Mouse (Mus musculus): ENCODE results near the gene Bad. TPM values are rescaled to one million over a fixed set of nuclear protein-coding genes. Genes with fewer than 3 reads are reported as not detected.
A peak's percentile ranks its signal among the peaks of the same experiment; 100 is the strongest.
"Not testable (repeated sequence)": the region's sequence is repeated elsewhere in the genome, so short reads cannot be mapped to it uniquely, and the experiment has no call there.

Gene Bad
- polyA plus RNA-seq, 1 experiment from 2014 or later: 87.4 TPM

- Histone ChIP-seq H3K4me1 (ENCODE audit: control insufficient read depth, insufficient read depth, low read length) (peaks cover 15% of the 10 kb centered on the region), H3K4me3 (ENCODE audit: low read depth, low read length) (no peak overlapping the region), H3K27me3 (ENCODE audit: control insufficient read depth, insufficient read depth, low read length) (no peaks in the 10 kb centered on the region), H3K9me3 (ENCODE audit: control insufficient read depth, low read length) (no peaks in the 10 kb centered on the region), H3K36me3 (ENCODE audit: control insufficient read depth, insufficient read depth, low read length) (peaks cover 15% of the 10 kb centered on the region), H3K27ac (ENCODE audit: low read depth, low read length) (no peak overlapping the region), H3K9ac (replicated peaks; ENCODE audit: low read depth, low read length) (no peak overlapping the region), H3K4me2 (ENCODE audit: low read depth, low read length) (no peak overlapping the region)
- no peak for ATAC-seq (ENCODE audit: low read depth)
- 86% methylated on average over 3 of the region's 3 CpGs for WGBS
Measured at GRCm38 (mm10) chr19:6906199-6906598, 35.5 kb upstream of the Bad start.

- no peak for ATAC-seq (ENCODE audit: low read depth)
- Histone ChIP-seq H3K4me2 (ENCODE audit: low read depth, low read length) (no peak overlapping the region), H3K4me3 (ENCODE audit: low read depth, low read length) (no peak overlapping the region), H3K9me3 (ENCODE audit: control insufficient read depth, low read length) (no peaks in the 10 kb centered on the region), H3K4me1 (ENCODE audit: control insufficient read depth, insufficient read depth, low read length) (peaks cover 18% of the 10 kb centered on the region), H3K9ac (replicated peaks; ENCODE audit: low read depth, low read length) (no peak overlapping the region), H3K27ac (ENCODE audit: low read depth, low read length) (no peak overlapping the region), H3K27me3 (ENCODE audit: control insufficient read depth, insufficient read depth, low read length) (no peaks in the 10 kb centered on the region), H3K36me3 (ENCODE audit: control insufficient read depth, insufficient read depth, low read length) (peaks cover 19% of the 10 kb centered on the region)
- 98% methylated on average over 8 of the region's 8 CpGs for WGBS
Measured at GRCm38 (mm10) chr19:6907094-6907493, 34.6 kb upstream of the Bad start.

- Histone ChIP-seq H3K27me3 (ENCODE audit: control insufficient read depth, insufficient read depth, low read length) (no peaks in the 10 kb centered on the region), H3K4me1 (ENCODE audit: control insufficient read depth, insufficient read depth, low read length) (peaks cover 18% of the 10 kb centered on the region), H3K4me3 (ENCODE audit: low read depth, low read length) (peak overlapping the region; percentile 55; the same call in 1 of the 2 replicates), H3K36me3 (ENCODE audit: control insufficient read depth, insufficient read depth, low read length) (peaks cover 28% of the 10 kb centered on the region), H3K27ac (ENCODE audit: low read depth, low read length) (no peak overlapping the region), H3K9ac (replicated peaks; ENCODE audit: low read depth, low read length) (no peak overlapping the region), H3K4me2 (ENCODE audit: low read depth, low read length) (peak overlapping the region; percentile 70), H3K9me3 (ENCODE audit: control insufficient read depth, low read length) (no peaks in the 10 kb centered on the region)
- ATAC-seq (ENCODE audit: low read depth): no peak
- 91% methylated on average over 7 of the region's 7 CpGs for WGBS
Measured at GRCm38 (mm10) chr19:6907811-6908540, 33.7 kb upstream of the Bad start.

GRCm38 (mm10) chr19:6909021-6909420 is 32.6 kb upstream of the Bad start:
- peak overlapping the region; percentile 55 for H3K4me3 ChIP-seq (ENCODE audit: low read depth, low read length)
- ATAC-seq (ENCODE audit: low read depth): no peak
- H3K27me3 ChIP-seq (ENCODE audit: control insufficient read depth, insufficient read depth, low read length): no peaks in the 10 kb centered on the region
- peak overlapping the region; percentile 98 for H3K27ac ChIP-seq (ENCODE audit: low read depth, low read length)
- H3K36me3 ChIP-seq (ENCODE audit: control insufficient read depth, insufficient read depth, low read length): peaks cover 31% of the 10 kb centered on the region
- peak overlapping the region; percentile 68 for H3K9ac ChIP-seq (replicated peaks; ENCODE audit: low read depth, low read length)
- WGBS: 13% methylated on average over 11 of the region's 11 CpGs
- H3K4me2 ChIP-seq (ENCODE audit: low read depth, low read length): peak overlapping the region; percentile 70
- peaks cover 18% of the 10 kb centered on the region for H3K4me1 ChIP-seq (ENCODE audit: control insufficient read depth, insufficient read depth, low read length)
- no peaks in the 10 kb centered on the region for H3K9me3 ChIP-seq (ENCODE audit: control insufficient read depth, low read length)

- peak within 1 kb of the TSS; percentile 70 for H3K4me2 ChIP-seq (ENCODE audit: low read depth, low read length)
- peak; percentile 93 for ATAC-seq (ENCODE audit: low read depth)
- H3K36me3 ChIP-seq (ENCODE audit: control insufficient read depth, insufficient read depth, low read length): peaks cover 28% of the 10 kb centered on the region
- peak within 1 kb of the TSS; percentile 68 for H3K9ac ChIP-seq (replicated peaks; ENCODE audit: low read depth, low read length)
- H3K4me3 ChIP-seq (ENCODE audit: low read depth, low read length): peak within 1 kb of the TSS; percentile 55
- no peaks in the 10 kb centered on the region for H3K27me3 ChIP-seq (ENCODE audit: control insufficient read depth, insufficient read depth, low read length)
- WGBS: under 1% methylated on average over 65 of the region's 65 CpGs
- no peaks in the 10 kb centered on the region for H3K9me3 ChIP-seq (ENCODE audit: control insufficient read depth, low read length)
- peak within 1 kb of the TSS; percentile 98 for H3K27ac ChIP-seq (ENCODE audit: low read depth, low read length)
- peaks cover 18% of the 10 kb centered on the region for H3K4me1 ChIP-seq (ENCODE audit: control insufficient read depth, insufficient read depth, low read length)
Measured at GRCm38 (mm10) chr19:6909507-6910289, 32.0 kb upstream of the Bad start, which contains the start of the genes Trmt112 and Prdx5. TSS of gene Trmt112 (plus strand) at chr19:6909698. TSS of gene Prdx5 (minus strand) at chr19:6910106.

GRCm38 (mm10) chr19:6910306-6910705 is 31.4 kb upstream of the Bad start:
- H3K9me3 ChIP-seq (ENCODE audit: control insufficient read depth, low read length); ATAC-seq (ENCODE audit: low read depth); H3K27me3 ChIP-seq (ENCODE audit: control insufficient read depth, insufficient read depth, low read length): not testable (repeated sequence)
- 1% methylated on average over 29 of the region's 30 CpGs for WGBS
- peak overlapping the region; percentile 47 for H3K9ac ChIP-seq (replicated peaks; ENCODE audit: low read depth, low read length)
- H3K4me2 ChIP-seq (ENCODE audit: low read depth, low read length): peak overlapping the region; percentile 70
- H3K36me3 ChIP-seq (ENCODE audit: control insufficient read depth, insufficient read depth, low read length): peaks cover 27% of the 10 kb centered on the region
- peak overlapping the region; percentile 98 for H3K27ac ChIP-seq (ENCODE audit: low read depth, low read length)
- H3K4me1 ChIP-seq (ENCODE audit: control insufficient read depth, insufficient read depth, low read length): peaks cover 18% of the 10 kb centered on the region
- H3K4me3 ChIP-seq (ENCODE audit: low read depth, low read length): peak overlapping the region; percentile 55

GRCm38 (mm10) chr19:6911101-6912074 is 30.3 kb upstream of the Bad start:
- Histone ChIP-seq H3K27ac (ENCODE audit: low read depth, low read length) (no peak overlapping the region), H3K9me3 (ENCODE audit: control insufficient read depth, low read length) (no peaks in the 10 kb centered on the region)

GRCm38 (mm10) chr19:6912205-6912970 is 29.3 kb upstream of the Bad start:
- peaks cover 18% of the 10 kb centered on the region for H3K4me1 ChIP-seq (ENCODE audit: control insufficient read depth, insufficient read depth, low read length)
- peaks cover 16% of the 10 kb centered on the region for H3K36me3 ChIP-seq (ENCODE audit: control insufficient read depth, insufficient read depth, low read length)
- ATAC-seq (ENCODE audit: low read depth): no peak
- no peaks in the 10 kb centered on the region for H3K27me3 ChIP-seq (ENCODE audit: control insufficient read depth, insufficient read depth, low read length)
- 93% methylated on average over 15 of the region's 15 CpGs for WGBS
- no peak overlapping the region for H3K4me2 ChIP-seq (ENCODE audit: low read depth, low read length)
- no peak overlapping the region for H3K9ac ChIP-seq (replicated peaks; ENCODE audit: low read depth, low read length)
- no peaks in the 10 kb centered on the region for H3K9me3 ChIP-seq (ENCODE audit: control insufficient read depth, low read length)
- no peak overlapping the region for H3K4me3 ChIP-seq (ENCODE audit: low read depth, low read length)
- no peak overlapping the region for H3K27ac ChIP-seq (ENCODE audit: low read depth, low read length)

More at GRCm38 (mm10) chr19:6911101-6912074, 30.3 kb upstream of the Bad start:
- Histone ChIP-seq H3K36me3 (ENCODE audit: control insufficient read depth, insufficient read depth, low read length) (peaks cover 22% of the 10 kb centered on the region), H3K4me2 (ENCODE audit: low read depth, low read length) (peak overlapping the region; percentile 70; the same call in 1 of the 2 replicates), H3K27me3 (ENCODE audit: control insufficient read depth, insufficient read depth, low read length) (no peaks in the 10 kb centered on the region), H3K4me1 (ENCODE audit: control insufficient read depth, insufficient read depth, low read length) (peaks cover 18% of the 10 kb centered on the region), H3K4me3 (ENCODE audit: low read depth, low read length) (no peak overlapping the region), H3K9ac (replicated peaks; ENCODE audit: low read depth, low read length) (no peak overlapping the region)
- WGBS: 81% methylated on average over 19 of the region's 19 CpGs
- ATAC-seq (ENCODE audit: low read depth): no peak
